Mouse (Mus musculus) embryo, embryonic 10.5 days (tissue): ENCODE data around the gene Tmed8.
A peak's percentile ranks its signal among the peaks of the same experiment; 100 is the strongest.
"Not testable (repeated sequence)": the region's sequence is repeated elsewhere in the genome, so short reads cannot be mapped to it uniquely, and the experiment has no call there.

Experiments
- DNase-seq: peaks from one replicate; pipeline ENCODE4 v3.0.0-alpha.2; 2015; ENCODE audit warnings: low spot score

Gene Tmed8

GRCm38 (mm10) chr12:87158099-87158498 lies 42.2 kb downstream of the Tmed8 start:
- DNase-seq, result no peak

GRCm38 (mm10) chr12:87157361-87157760 lies 42.9 kb downstream of the Tmed8 start:
- no peak for DNase-seq

GRCm38 (mm10) chr12:87154448-87154847 lies 45.8 kb downstream of the Tmed8 start:
- not testable (repeated sequence) for DNase-seq

- no peak for DNase-seq
Measured at GRCm38 (mm10) chr12:87149471-87149870, 50.8 kb downstream of the Tmed8 start.

GRCm38 (mm10) chr12:87148136-87148535 lies 52.1 kb downstream of the Tmed8 start:
- DNase-seq, result no peak

- DNase-seq, result peak; percentile 95
Measured at GRCm38 (mm10) chr12:87147395-87148089, 52.7 kb downstream of the Tmed8 start, which contains the start of gene Pomt2. Gene Pomt2, minus strand, starts transcription at chr12:87147968.

GRCm38 (mm10) chr12:87146966-87147365 lies 53.3 kb downstream of the Tmed8 start, which contains the start of gene Gstz1:
Gene Gstz1, plus strand, starts transcription at chr12:87147165.
- peak; percentile 95 for DNase-seq

- DNase-seq, result no peak
Measured at GRCm38 (mm10) chr12:87142156-87142555, 58.1 kb downstream of the Tmed8 start.

- DNase-seq, result no peak
Measured at GRCm38 (mm10) chr12:87138768-87139167, 61.5 kb downstream of the Tmed8 start.

- DNase-seq, result peak; percentile 35
Measured at GRCm38 (mm10) chr12:87138342-87138701, 61.9 kb downstream of the Tmed8 start.

GRCm38 (mm10) chr12:87137439-87138341 lies 62.6 kb downstream of the Tmed8 start:
- no peak for DNase-seq

- no peak for DNase-seq
Measured at GRCm38 (mm10) chr12:87132784-87133183, 67.5 kb downstream of the Tmed8 start.

GRCm38 (mm10) chr12:87132210-87132609 lies 68.0 kb downstream of the Tmed8 start:
- DNase-seq, result no peak

- DNase-seq, result peak; percentile 55
Measured at GRCm38 (mm10) chr12:87131619-87132018, 68.6 kb downstream of the Tmed8 start.

GRCm38 (mm10) chr12:87131181-87131580 lies 69.1 kb downstream of the Tmed8 start:
- DNase-seq, result no peak

GRCm38 (mm10) chr12:87130224-87130623 lies 70.0 kb downstream of the Tmed8 start:
- no peak for DNase-seq

- no peak for DNase-seq
Measured at GRCm38 (mm10) chr12:87127256-87127655, 73.0 kb downstream of the Tmed8 start.

GRCm38 (mm10) chr12:87121918-87122589 lies 78.2 kb downstream of the Tmed8 start:
- no peak for DNase-seq
